Mouse (Mus musculus) ES-Bruce4 (cell line): ENCODE measurements around the gene Tmem238.

Experiments
- CTCF ChIP-seq: IDR thresholded peaks from one replicate; pipeline ENCODE4 v1.8.1; 2011; ENCODE audit warnings: low read depth, low read length
- EP300 ChIP-seq: IDR thresholded peaks from 2 replicates; pipeline ENCODE4 v1.6.1; 2011; ENCODE audit warnings: low read depth, low read length; ENCODE audit not compliant: insufficient read depth
- POLR2A ChIP-seq: IDR thresholded peaks from one replicate; pipeline ENCODE4 v1.8.1; 2011; ENCODE audit warnings: low read length; ENCODE audit not compliant: insufficient read depth

- no peak for TF ChIP-seq CTCF
- TF ChIP-seq EP300, result no peak
- peak; percentile 83 for TF ChIP-seq POLR2A
These were observed 3.1 kb upstream of the Tmem238 start, which contains the start of gene Rpl28 for GRCm38 (mm10) chr7:4792278-4793212.
